Mouse (Mus musculus): ENCODE measurements at regions not wholly inside any gene's neighbourhood (a gene's known extent, or its start where the extent isn't known, plus 50 kb on each side); places are given as distances from the start of the nearest gene placed in this dataset.

DNA sequence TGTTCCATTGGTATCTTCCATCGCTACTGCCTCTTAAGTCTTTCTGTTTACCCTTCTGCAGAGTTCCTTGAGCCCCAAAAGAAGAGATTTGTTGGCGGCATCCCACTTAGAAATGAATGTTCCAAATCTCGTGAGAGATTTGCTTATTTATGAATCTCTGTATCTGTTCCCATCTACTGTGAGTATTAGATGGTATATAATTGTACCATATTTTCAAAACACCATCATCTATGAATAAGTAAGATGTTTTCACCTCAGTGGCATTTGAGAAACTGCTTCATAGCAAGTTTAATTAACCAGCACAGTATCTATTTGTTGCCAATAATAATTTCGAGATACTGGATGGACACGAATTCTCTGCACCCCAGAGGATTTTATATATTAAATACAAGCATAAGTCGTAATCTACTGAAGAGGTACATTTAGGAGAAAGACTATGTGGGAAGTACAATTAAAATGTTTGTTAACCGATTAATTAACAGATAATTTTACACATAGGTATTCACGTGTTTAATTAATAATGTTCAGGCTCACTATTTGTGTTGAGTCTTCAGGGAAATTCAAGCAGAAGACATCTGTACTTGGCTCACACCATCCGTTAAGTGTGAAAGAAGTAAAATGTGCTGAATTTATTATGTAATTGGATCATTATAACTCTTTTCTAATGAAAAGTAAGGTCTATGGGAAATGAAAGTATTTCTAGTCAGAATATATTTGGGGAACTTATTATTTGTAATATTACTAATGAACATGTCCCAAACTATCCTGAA, 224.0 kb upstream of the Xrcc4 start:
- 89% methylated on average over 9 of the region's 9 CpGs for WGBS
- DNase-seq (ENCODE audit: low read depth, low spot score) = no peak

DNA sequence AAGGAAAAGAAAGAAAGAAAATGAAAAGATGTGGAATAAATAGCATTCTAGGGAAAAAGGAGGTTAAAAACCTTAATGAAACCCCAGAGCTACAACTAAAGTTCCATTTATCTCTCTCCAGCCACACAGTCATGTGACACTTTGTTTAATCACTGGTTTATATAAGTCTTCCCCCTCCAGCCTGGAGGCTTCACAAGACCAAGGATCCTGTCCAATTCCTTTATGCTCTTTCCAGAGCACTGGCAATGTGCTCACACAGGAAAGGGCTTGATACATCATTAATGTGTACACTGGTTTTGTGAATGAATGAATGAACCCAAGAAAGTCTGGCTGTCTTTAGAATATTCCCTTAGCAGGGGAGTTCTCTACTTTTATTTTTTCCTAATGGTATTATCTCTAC, 221.1 kb upstream of the Xrcc4 start:
- DNase-seq (ENCODE audit: low read depth, low spot score) = no peak

DNA sequence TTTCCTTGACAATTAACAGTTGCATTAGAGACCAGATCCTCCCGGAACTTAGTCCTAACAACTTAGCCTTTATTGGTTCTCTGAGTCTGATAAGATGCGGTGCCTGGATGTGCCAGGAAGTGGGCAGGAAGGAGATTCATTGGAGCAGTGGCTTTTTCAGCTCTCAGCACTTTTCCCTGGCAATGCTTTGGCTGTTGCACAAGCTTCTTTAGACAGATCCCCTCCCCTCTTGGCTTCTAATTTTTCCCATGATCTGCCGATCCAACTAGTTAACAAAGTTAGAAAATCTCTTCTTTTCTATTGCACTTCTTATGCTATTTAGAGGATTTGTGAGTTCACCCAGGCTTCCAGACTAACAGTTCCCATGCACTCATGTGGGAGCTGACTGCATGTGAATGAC, 211.1 kb upstream of the Xrcc4 start:
- WGBS = 66% methylated on average over 3 of the region's 3 CpGs
- no peak for DNase-seq (ENCODE audit: low read depth, low spot score)

DNA sequence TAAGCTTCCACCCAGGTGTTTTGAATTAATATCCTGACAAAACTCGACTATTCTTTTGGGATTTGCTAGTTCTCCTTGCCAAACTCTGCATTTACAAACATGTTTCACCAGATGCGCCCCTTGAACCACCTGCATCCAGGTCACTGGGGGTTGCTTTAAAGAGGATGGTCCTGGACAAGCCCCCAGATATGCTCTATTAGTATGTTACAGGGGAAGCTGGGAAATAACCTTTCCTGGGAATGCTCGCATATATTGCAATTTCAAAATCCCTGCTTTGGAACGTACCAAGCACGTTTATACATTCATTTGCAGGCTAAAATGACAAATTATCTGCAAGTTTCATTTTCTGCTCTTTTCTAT, 205.2 kb upstream of the Xrcc4 start:
- DNase-seq (ENCODE audit: low read depth, low spot score) = no peak
- WGBS = 86% methylated on average over 5 of the region's 5 CpGs

DNA sequence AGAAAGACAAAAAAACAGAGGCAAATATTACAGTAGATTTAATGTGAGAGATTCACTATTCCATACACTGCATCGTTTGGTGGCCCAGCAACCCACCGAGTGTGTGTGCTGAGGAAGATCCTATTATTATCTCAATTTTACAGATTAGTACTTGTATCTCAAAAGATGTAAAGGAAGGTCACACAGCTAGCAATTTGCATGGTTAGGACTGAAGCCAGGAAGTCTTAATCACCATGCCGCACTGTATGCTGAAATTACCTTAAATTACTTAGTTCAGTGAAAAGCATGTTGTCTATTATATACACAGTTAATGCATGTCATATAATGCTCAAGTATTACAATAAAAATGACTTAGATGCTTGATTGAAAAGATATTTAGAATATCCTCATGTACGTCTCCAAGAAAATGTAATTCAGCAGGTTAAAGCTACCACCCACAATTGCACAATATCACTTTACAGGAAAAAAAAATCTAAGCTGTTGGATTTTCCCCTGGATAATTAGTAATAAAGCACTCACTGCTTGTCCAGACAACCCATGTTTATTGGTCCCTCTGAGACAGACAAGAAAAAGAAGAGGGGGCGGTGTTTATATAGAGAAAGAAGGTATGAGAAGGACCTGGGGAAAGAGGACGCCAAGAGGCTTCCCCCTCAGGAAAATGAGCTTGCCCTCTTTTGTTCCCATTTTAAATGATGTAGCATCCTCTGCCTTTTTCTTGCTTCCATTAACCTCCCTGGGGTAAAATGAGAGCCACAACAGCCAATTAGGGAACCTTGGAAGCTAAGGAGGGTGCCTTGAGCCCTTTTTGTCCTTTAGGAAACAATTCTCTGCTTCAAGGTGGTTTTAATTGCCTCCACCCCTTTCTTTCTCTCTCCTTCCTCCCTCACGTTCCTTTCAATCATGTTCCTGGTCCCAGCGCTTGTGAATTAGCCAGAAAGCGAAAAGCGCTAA, 204.6 kb upstream of the Xrcc4 start:
- WGBS = 68% methylated on average over 10 of the region's 10 CpGs
- no peak for DNase-seq (ENCODE audit: low read depth, low spot score)

DNA sequence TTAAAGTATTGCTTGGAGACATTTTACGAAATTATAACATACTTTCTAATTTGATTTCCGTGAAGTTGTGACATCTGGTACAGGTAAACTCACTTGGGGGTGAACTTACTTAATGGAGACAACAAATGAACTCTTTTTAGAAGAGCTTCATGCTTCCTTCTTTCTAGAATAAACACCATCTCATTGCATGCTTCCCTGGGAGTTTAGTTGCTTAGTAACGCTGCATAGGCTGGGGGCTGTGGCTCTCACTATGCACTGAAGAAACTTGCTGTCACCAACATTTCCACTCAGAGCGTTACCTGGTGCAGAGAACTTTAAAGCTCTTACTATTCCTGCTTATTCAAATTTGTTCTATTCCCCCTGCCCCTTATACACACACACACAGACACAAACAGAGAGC, 203.5 kb upstream of the Xrcc4 start:
- 59% methylated on average over 4 of the region's 4 CpGs for WGBS
- no peak for DNase-seq (ENCODE audit: low read depth, low spot score)

DNA sequence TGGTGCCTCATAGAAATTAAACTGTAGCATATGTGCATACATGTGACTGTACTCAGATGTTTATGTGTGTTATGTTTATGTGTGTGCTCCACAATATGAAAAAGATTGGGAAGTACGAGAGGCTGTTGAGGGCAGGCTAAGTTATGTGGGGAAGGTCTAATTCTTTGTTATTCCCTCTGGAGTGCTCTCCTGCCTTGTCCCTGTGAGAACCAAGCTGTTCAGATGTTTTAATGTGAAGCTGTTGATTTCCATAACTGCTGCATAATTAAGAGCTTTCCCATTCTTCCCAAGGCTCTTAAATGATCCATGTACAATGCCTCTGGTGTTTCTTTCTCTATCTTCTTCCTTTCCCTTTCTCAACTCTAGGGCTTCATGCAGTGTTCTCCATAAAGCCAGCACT, 202.7 kb upstream of the Xrcc4 start:
- WGBS = 85% methylated on average over 1 of the region's 1 CpGs
- DNase-seq (ENCODE audit: low read depth, low spot score) = no peak

DNA sequence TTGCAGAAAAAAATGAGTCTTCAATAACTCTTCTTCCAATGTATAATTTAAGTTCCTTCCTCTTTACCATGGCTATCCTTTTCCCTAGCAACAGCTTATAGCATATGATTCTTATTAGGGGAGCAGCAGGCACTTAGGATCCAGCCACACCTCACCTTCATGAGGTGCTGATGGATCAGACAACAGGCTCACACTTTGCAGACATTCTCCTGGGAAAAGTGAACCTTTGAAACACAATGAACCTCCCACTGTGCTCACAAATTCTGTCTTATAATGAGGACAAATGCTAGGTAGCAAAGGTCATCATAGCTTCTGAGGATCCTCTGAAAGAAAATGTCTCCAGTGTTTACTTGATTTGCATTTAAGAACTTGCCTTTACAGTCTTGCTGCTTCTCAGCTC, 191.6 kb upstream of the Xrcc4 start:
- no peak for DNase-seq (ENCODE audit: low read depth, low spot score)

DNA sequence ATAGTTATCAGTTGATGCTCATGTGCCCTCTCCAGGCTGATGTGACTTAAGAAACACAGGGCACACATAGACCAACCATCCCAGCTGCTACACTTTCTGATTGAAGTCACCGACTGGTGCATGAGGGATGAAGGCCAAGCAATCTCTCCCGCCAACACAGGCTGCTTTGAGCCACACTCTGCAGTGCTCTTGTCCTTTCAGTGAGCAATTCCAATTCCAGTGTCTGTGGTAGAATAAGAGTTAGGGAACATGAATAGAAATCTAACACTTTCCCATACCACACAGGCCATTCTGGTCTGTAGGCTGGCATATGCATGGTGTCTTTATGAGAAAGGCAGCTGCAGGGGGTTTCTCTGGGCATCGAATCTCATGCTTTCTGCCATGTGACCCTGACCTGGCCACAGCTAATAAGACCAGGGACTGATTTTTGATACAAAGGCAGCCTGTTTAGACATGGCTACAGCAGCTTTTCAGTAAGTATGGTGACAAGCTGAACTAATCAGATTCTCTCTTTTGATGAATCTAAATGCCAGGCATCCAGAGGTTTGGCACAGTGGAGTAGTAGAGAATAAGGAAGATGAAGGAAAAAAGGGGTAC, 190.5 kb upstream of the Xrcc4 start:
- WGBS = 72% methylated on average over 3 of the region's 3 CpGs
- DNase-seq (ENCODE audit: low read depth, low spot score) = no peak

DNA sequence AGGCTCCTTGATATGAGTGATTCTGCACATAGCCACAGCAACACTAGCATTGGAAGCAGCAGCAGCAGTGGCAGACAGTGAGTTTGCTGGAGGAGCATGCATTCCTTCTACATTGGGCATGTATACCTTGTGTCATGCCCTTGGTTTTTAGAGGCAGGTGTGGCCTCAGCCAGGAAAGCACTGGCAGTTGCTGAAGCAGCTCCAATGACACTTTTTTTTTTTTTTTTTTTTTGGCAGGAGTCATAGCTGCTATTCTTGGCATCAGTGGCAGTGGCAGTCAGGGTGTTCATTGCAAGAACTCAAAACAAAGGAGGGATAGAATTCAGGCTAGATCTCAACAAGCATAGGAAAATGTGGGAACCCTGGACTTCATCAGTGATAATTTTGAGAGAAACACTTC, 189.9 kb upstream of the Xrcc4 start:
- DNase-seq (ENCODE audit: low read depth, low spot score) = no peak

DNA sequence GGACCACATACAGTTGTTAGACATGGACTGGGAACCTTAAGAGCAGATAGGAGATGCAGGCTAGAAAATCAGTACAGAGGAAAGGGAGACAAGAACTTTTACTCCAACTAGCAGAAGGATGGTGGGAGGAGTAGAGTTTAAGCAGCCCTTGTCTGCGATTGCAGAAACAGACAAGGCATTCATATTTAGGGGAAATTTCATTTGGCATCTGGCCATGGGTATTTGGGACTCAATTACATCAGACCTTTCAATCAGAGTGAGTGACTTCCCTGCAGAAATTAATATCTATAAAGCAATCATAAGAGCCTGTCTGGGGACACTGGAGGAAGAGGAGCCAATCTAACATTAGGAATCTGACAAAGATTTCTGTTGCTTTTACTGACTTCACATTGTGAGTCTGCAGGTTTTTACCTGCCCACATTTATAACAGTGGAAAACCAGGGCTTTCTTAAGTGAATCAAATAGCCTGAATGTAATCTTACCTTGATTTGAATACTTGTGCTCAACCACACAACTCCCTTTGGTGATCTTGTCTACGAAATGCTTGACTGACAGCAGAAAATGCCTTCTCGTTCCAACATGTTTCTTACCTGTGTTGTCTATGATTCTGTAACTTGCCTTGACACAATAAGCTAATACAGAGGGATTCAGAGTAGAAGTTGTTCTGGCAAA, 169.8 kb upstream of the Xrcc4 start:
- WGBS = 75% methylated on average over 3 of the region's 3 CpGs
- no peak for DNase-seq (ENCODE audit: low read depth, low spot score)

DNA sequence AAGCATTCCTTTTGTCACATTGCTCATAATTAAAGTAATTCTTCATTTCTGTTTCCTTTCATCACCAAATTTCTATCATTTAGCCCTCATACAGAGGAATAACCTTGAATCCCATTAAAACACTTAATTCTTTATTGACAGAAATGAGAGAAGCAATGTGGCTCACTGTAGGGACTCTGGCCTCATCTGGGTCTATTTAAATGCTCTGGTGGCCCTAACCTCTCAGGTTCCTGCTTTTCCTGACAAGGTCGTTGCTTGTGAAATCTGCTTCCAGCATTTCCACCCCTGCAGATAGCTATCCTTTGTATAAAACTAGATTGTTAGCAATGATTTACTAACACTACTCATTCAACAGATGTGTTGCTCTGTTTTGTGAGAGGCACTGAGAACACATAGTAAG, 163.6 kb upstream of the Xrcc4 start:
- no peak for DNase-seq (ENCODE audit: low read depth, low spot score)
- 10% methylated on average over 1 of the region's 1 CpGs for whole genome bisulfite sequencing

DNA sequence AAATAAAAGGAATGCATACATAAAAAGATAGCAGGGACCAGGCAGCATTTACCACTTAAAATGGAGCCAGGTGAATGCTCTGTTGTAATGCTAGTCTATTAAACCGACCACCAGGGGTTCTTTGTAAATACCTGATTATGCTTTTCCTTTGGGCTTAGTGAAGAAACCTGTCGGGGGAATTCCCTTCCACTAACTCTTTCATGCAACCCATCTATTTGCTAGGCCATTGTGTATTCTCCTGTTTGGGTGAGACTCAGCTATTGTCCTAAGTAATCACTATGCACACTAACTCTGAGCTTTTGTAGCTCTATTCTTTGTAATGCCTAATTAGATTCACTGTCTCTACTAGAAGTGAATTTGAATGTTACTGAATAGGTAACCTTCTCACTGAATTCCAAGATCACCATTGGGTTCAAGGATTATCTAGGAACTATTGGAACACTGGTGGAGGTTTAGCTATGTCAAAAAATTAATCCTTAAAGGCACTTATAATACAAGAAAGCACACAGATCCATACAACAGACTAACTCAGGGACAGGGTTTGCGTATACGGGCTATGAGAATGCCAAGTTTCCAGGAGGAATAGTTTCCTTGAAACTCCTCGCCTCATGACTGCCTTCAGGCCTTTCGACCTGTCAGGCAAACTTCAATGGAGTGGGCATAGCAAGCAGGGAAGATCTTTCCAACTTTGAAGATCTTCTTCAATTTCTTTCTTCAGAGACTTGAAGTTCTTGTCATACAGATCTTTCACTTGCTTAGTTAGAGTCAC, 156.8 kb upstream of the Xrcc4 start:
- DNase-seq (ENCODE audit: low read depth, low spot score) = no peak
- 89% methylated on average over 6 of the region's 6 CpGs for WGBS

DNA sequence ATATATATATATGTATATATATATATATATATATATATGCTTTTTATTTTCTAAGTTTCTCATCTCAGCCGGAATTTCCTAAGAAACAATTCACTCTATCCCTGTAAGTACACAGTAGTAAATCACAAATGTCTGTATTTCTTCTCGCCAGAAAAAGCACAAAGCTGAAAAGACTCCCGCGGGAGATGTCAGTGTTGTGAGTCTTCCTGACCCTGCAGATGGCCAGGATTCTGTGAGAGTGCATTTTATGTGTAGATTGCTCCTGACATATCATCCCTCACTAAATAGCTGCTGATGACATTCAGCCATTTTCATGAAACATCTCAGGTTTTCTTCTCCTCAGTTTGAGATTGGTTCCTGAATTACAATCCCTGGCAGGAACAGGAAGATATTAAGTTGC, 148.9 kb upstream of the Xrcc4 start:
- no peak for DNase-seq (ENCODE audit: low read depth, low spot score)
- WGBS = 45% methylated on average over 4 of the region's 4 CpGs

DNA sequence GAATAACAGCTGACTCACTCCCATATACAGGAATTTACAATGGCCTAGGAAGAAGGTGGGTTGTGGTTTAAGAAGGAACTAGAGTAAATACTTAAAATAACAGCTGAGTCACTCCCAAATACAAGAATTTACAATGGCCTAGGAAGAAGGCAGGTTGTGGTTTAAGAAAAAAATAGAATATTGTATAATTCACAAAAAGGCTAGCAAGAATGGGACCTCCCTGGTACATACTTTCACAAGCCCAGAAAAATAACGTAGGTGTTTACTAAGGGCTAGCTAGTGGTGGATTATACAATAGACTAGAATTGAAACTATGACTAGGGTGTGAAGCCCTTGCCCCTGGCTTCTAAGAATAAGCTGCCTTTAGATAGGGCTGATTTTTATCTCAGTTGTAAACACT, 144.6 kb upstream of the Xrcc4 start:
- 66% methylated on average over 1 of the region's 1 CpGs for WGBS
- DNase-seq (ENCODE audit: low read depth, low spot score) = no peak

DNA sequence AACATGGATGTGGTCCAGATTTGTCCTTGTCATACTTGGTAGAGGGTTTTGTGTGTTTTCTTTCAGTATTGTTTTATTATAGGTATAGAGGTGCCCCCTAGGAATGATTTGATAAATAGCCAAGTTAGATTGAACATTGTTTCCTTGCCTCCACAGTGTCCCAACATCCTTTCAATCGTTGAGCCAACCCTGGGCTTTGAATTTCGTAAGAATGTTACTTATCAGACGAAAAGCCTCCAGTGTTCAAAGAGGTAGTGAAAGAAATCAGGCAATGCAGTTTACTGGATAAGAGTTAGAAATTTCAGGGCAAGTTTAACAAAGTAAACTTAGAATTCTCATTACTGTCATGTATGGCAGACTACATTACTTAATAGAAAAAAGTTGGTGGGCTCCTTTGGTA, 144.2 kb upstream of the Xrcc4 start:
- 73% methylated on average over 3 of the region's 3 CpGs for WGBS
- DNase-seq (ENCODE audit: low read depth, low spot score) = no peak

DNA sequence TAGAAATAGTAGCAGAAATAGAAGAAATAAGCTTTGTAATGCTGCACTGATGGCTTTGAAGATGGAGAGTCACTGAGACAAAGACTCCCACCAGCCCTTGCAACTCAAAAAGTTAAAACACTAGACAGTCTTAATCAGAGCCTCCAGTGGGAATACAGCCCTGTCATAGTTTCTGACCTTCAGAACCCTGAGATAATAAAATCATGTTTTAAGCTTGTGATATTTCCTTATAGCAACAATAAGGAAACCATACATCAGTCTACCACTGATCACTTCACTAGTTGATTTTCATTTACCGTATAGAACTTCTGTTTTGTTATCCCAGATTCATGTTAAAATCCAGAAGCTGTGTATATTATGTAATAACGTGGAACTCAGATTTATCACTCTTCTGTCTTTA, 139.7 kb upstream of the Xrcc4 start:
- DNase-seq (ENCODE audit: low read depth, low spot score) = no peak
- WGBS = 41% methylated on average over 2 of the region's 2 CpGs

DNA sequence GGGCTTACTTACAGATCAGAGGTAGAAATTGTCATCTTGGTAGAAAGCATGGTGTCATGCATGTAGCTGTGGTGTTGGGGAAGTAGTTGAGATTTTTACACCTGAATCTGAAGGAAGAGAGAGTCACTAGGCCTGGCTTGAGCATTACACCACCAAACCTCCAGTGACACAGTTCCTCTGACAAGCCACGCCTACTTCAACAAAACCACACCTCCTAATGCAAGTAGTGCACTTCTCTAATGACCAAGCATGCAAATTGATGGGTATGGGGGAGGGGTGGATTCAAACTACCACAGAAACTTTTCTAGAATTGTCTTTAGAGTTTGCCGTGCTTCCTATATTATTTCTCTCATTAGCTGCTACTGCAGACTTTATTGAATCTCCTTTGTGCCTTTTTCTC, 136.8 kb upstream of the Xrcc4 start:
- DNase-seq (ENCODE audit: low read depth, low spot score) = no peak
- 92% methylated on average over 2 of the region's 2 CpGs for WGBS

DNA sequence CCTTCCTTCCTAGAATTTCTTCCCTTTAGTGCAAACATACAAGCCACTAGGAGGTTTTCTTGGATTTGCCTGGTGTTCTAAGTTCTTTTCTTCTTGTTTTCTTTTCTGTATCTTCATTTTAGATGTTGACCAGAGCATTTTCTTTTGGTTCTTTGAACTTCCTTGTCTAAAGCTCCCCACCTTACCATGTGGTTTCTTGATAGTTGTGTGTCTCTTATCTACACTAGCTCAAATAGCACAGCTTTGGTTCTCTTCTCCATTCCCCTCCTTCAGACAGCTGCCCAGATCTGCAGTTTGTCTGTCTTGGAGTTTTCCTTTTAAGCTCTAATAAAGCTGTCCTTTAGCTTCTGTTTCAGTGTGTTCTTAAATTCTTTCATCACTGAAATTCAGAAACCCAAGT, 123.0 kb upstream of the Xrcc4 start:
- DNase-seq (ENCODE audit: low read depth, low spot score) = no peak

DNA sequence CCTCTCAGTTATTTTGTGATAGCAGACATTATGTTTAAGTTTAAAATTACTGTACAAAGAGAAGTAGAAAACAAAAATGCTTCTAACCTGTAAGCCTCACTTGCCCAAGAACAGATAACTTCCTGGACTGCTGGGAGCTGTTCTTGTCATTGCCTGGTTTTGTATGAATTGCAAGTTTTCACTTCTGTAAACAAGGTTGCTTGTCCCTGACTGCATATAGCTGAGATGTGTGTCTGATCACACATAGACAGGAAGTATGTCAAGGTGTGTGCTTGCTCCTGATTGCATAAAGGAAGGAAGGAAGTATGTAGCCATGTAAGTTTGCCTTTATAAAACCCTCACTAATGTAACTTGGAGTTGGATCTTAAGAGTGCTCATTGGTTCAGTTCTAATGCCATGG, 118.5 kb upstream of the Xrcc4 start:
- DNase-seq (ENCODE audit: low read depth, low spot score) = no peak

All from large intestine, adult 2 months (tissue).